Mouse (Mus musculus): ENCODE measurements around the gene Ttc3. TPM values are rescaled to one million over a fixed set of nuclear protein-coding genes. Genes with fewer than 3 reads are reported as not detected.
A peak's percentile ranks its signal among the peaks of the same experiment; 100 is the strongest.
"Not testable (repeated sequence)": the region's sequence is repeated elsewhere in the genome, so short reads cannot be mapped to it uniquely, and the experiment has no call there.

The Ttc3 gene
- polyA plus RNA-seq, 1 experiment, result 7.4 TPM

GRCm38 (mm10) chr16:94331233-94331885, 39.1 kb upstream of the Ttc3 start:
- H3K36me3 ChIP-seq (ENCODE audit: control insufficient read depth, insufficient read depth, low read length), result no peaks in the 10 kb centered on the region
- H3K4me3 ChIP-seq (ENCODE audit: low read depth, low read length), result no peak overlapping the region
- H3K27ac ChIP-seq (ENCODE audit: insufficient read depth, low read depth, low read length), result no peak overlapping the region
- H3K4me1 ChIP-seq (ENCODE audit: control insufficient read depth, insufficient read depth, insufficient read length, low read length), result peaks cover 2% of the 10 kb centered on the region
- H3K27me3 ChIP-seq (ENCODE audit: control insufficient read depth, insufficient read depth, low read length), result 0 out of 2 replicates have a peak, but pooled peaks cover 9% of the 10 kb centered on the region
- no peak for TF ChIP-seq POLR2A (IDR thresholded peaks at IDR 0.05; ENCODE audit: low read depth, low read length)
- TF ChIP-seq CTCF (IDR thresholded peaks at IDR 0.05; ENCODE audit: extremely low read depth, insufficient read length, insufficient replicate concordance, low read depth, low read length), result no peak
- 83% methylated on average over 9 of the region's 9 CpGs for WGBS

- no peak overlapping the region for H3K4me3 ChIP-seq (ENCODE audit: low read depth, low read length)
- TF ChIP-seq POLR2A (IDR thresholded peaks at IDR 0.05; ENCODE audit: low read depth, low read length), result no peak
- TF ChIP-seq CTCF (IDR thresholded peaks at IDR 0.05; ENCODE audit: extremely low read depth, insufficient read length, insufficient replicate concordance, low read depth, low read length), result peak; percentile 92; the same call in 1 of the 2 replicates
- H3K36me3 ChIP-seq (ENCODE audit: control insufficient read depth, insufficient read depth, low read length), result no peaks in the 10 kb centered on the region
- no peak overlapping the region for H3K27ac ChIP-seq (ENCODE audit: insufficient read depth, low read depth, low read length)
- 75% methylated on average over 5 of the region's 5 CpGs for WGBS
- 0 out of 2 replicates have a peak, but pooled peaks cover 9% of the 10 kb centered on the region for H3K27me3 ChIP-seq (ENCODE audit: control insufficient read depth, insufficient read depth, low read length)
- peaks cover 2% of the 10 kb centered on the region for H3K4me1 ChIP-seq (ENCODE audit: control insufficient read depth, insufficient read depth, insufficient read length, low read length)
Observed at GRCm38 (mm10) chr16:94331886-94332252, 38.5 kb upstream of the Ttc3 start.

GRCm38 (mm10) chr16:94335656-94336055, 34.8 kb upstream of the Ttc3 start:
- WGBS, result 42% methylated on average over 5 of the region's 5 CpGs
- Histone ChIP-seq H3K36me3 (ENCODE audit: control insufficient read depth, insufficient read depth, low read length) (no peaks in the 10 kb centered on the region), H3K4me3 (ENCODE audit: low read depth, low read length) (no peak overlapping the region), H3K27ac (ENCODE audit: insufficient read depth, low read depth, low read length) (no peak overlapping the region), H3K4me1 (ENCODE audit: control insufficient read depth, insufficient read depth, insufficient read length, low read length) (no peaks in the 10 kb centered on the region), H3K27me3 (ENCODE audit: control insufficient read depth, insufficient read depth, low read length) (no peaks in the 10 kb centered on the region)
- no peak for TF ChIP-seq POLR2A (IDR thresholded peaks at IDR 0.05; ENCODE audit: low read depth, low read length)
- TF ChIP-seq CTCF (IDR thresholded peaks at IDR 0.05; ENCODE audit: extremely low read depth, insufficient read length, insufficient replicate concordance, low read depth, low read length), result no peak

- not testable (repeated sequence) for H3K27me3 ChIP-seq (ENCODE audit: control insufficient read depth, insufficient read depth, low read length); H3K4me3 ChIP-seq (ENCODE audit: low read depth, low read length); H3K27ac ChIP-seq (ENCODE audit: insufficient read depth, low read depth, low read length); H3K36me3 ChIP-seq (ENCODE audit: control insufficient read depth, insufficient read depth, low read length); H3K4me1 ChIP-seq (ENCODE audit: control insufficient read depth, insufficient read depth, insufficient read length, low read length)
- 91% methylated on average over 22 of the region's 22 CpGs for WGBS
Observed at GRCm38 (mm10) chr16:94339164-94340160, 31.0 kb upstream of the Ttc3 start.

- Histone ChIP-seq H3K4me1 (ENCODE audit: control insufficient read depth, insufficient read depth, insufficient read length, low read length) (no peaks in the 10 kb centered on the region), H3K4me3 (ENCODE audit: low read depth, low read length) (no peak overlapping the region), H3K27ac (ENCODE audit: insufficient read depth, low read depth, low read length) (no peak overlapping the region), H3K36me3 (ENCODE audit: control insufficient read depth, insufficient read depth, low read length) (no peaks in the 10 kb centered on the region), H3K27me3 (ENCODE audit: control insufficient read depth, insufficient read depth, low read length) (no peaks in the 10 kb centered on the region)
- TF ChIP-seq CTCF (IDR thresholded peaks at IDR 0.05; ENCODE audit: extremely low read depth, insufficient read length, insufficient replicate concordance, low read depth, low read length) (no peak), POLR2A (IDR thresholded peaks at IDR 0.05; ENCODE audit: low read depth, low read length) (no peak)
- WGBS, result 61% methylated on average over 1 of the region's 1 CpGs
Observed at GRCm38 (mm10) chr16:94345733-94346132, 24.7 kb upstream of the Ttc3 start.

- Histone ChIP-seq H3K36me3 (ENCODE audit: control insufficient read depth, insufficient read depth, low read length) (no peaks in the 10 kb centered on the region), H3K4me3 (ENCODE audit: low read depth, low read length) (no peak overlapping the region), H3K4me1 (ENCODE audit: control insufficient read depth, insufficient read depth, insufficient read length, low read length) (no peaks in the 10 kb centered on the region), H3K27me3 (ENCODE audit: control insufficient read depth, insufficient read depth, low read length) (no peaks in the 10 kb centered on the region), H3K27ac (ENCODE audit: insufficient read depth, low read depth, low read length) (no peak overlapping the region)
- TF ChIP-seq POLR2A (IDR thresholded peaks at IDR 0.05; ENCODE audit: low read depth, low read length) (no peak), CTCF (IDR thresholded peaks at IDR 0.05; ENCODE audit: extremely low read depth, insufficient read length, insufficient replicate concordance, low read depth, low read length) (no peak)
- 73% methylated on average over 7 of the region's 7 CpGs for WGBS
Observed at GRCm38 (mm10) chr16:94347080-94347731, 23.2 kb upstream of the Ttc3 start.

- WGBS, result 77% methylated on average over 2 of the region's 2 CpGs
- Histone ChIP-seq H3K4me3 (ENCODE audit: low read depth, low read length) (no peak overlapping the region), H3K27ac (ENCODE audit: insufficient read depth, low read depth, low read length) (no peak overlapping the region), H3K36me3 (ENCODE audit: control insufficient read depth, insufficient read depth, low read length) (no peaks in the 10 kb centered on the region), H3K4me1 (ENCODE audit: control insufficient read depth, insufficient read depth, insufficient read length, low read length) (no peaks in the 10 kb centered on the region), H3K27me3 (ENCODE audit: control insufficient read depth, insufficient read depth, low read length) (no peaks in the 10 kb centered on the region)
- TF ChIP-seq POLR2A (IDR thresholded peaks at IDR 0.05; ENCODE audit: low read depth, low read length) (no peak), CTCF (IDR thresholded peaks at IDR 0.05; ENCODE audit: extremely low read depth, insufficient read length, insufficient replicate concordance, low read depth, low read length) (no peak)
Observed at GRCm38 (mm10) chr16:94348779-94349178, 21.6 kb upstream of the Ttc3 start.
